Mouse (Mus musculus): ENCODE measurements around the gene Calhm2. TPM values are rescaled to one million over a fixed set of nuclear protein-coding genes. Genes with fewer than 3 reads are reported as not detected.

Gene Calhm2
- 2.0 TPM for polyA plus RNA-seq (2015; fragmentation: Illumina TruSeq; extraction: RNeasy Lipid Tissue Mini Kit (QIAGEN cat#74804); ENCODE audit: insufficient read depth, low read depth, low replicate concordance)

DNA sequence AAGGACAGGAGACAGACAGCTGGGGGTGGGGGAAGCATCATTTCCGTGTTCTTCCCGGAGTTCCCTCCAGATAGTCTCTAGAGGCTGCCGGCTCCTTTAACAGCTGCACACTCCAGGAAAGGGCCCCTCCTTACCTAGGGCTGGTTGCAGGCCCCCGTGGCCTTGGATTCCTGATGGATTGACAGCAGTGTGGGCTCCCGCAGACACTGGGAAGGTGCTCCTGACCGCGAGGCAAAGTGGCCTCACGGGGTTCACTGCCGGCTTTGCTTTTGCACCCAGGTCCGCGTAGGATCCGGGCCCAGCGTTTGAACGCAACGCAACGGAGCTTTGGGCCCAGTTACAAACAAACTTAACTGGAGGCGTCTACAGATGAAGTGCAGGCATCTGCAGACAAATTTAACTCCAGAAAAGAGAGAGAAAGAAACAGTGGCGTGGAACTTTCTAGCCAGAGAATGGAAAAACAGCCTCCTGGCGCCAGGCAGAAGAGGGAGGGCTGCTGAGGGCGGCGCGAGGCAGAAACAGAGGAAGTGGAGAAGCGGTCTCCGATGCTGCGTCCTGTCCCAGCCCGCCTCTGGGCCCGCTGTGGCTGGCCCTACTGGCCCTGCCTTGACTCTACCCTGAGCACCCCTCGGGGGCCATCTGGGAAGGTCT, at the start of gene Calhm2:
Gene Calhm2 (minus strand): TSS at position 524 of the 651 bp plus-strand sequence.

DNA sequence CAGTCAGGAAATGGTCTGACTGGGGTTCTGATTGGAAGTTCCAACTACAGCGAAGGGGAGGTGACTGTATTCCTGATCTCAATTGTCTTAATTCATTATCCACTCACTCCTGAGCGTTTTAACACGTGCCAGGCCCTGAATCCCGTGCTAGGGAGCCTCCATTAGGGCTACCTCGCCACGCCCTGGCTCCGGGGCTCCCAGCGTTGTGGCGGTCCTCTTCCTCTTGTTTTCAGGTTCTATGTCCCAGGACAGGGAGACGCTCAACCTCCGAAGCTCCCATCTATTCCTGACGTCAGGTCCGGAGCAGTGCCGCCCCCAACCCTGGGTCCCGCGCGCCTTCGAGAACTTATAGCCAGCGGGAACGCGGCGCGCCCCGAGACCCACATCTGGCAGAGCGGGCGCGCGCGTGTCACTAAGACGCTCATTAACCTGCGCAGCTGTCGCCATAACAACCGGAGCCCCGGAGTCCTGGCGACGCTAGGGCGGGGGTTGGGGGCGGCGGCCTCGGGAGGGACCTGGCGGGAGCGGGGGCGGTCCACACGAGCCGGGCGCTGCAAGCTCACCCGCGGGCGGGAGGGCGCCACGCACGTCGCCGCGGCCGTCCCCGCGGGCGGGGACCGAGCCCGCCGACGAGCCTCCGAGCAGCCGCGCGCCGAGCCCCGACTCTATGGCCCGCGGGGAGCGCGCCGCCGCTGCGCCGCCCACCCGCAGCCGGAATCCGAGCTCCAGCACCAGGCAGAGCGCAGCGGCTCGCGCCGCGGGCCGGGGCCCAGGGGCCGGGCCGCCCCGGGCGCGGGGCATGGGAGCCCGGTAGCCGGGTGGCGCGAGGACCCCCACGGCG, 40.6 kb upstream of the Calhm2 start, which contains the start of gene Neurl1a:
Gene Neurl1a (plus strand): TSS at position 390 of the 841 bp plus-strand sequence.

DNA sequence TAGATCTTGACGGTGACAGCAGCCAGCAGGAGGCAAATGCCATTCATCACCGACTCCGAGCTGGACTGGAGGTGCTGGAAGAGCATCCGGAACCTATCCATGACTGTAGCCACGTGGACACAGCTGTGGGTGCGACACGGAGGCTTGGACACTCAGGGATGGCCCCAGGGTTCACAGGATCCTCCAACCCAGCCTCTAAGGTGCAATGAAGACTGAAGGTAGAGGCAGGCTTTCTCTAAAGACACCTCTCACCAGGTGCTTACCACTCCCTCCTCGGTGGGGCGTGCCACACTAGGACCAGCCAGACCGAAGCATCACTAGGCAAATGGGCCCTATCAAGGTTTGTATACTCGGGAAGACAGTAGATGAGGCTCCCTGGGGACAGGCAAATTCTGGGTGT, 19.6 kb upstream of the Calhm2 start, which contains the start of gene Calhm3:
Gene Calhm3 (minus strand): TSS at position 101 of the 400 bp plus-strand sequence.

DNA sequence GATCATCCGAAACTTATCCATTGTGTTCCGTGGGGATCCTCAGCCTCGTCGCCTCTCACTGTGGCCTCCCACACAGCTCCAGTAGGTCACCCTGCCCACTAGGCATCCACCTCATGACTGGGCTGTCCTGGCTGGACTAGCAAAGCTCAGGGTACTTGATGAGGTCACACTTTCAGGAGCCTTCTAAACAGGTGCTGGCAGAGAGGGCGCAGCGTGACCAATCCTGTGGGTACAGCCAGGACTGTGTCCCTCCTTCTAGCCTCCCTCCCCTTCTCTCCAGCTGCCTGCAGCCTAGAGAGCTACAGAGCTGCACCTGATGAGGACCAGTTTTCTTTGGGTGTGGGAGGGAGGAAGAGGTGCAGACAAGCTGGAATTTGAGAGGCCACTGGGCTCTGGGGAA, 6.1 kb upstream of the Calhm2 start, which contains the start of gene Calhm1:
Gene Calhm1 (minus strand): TSS at position 101 of the 400 bp plus-strand sequence.

DNA sequence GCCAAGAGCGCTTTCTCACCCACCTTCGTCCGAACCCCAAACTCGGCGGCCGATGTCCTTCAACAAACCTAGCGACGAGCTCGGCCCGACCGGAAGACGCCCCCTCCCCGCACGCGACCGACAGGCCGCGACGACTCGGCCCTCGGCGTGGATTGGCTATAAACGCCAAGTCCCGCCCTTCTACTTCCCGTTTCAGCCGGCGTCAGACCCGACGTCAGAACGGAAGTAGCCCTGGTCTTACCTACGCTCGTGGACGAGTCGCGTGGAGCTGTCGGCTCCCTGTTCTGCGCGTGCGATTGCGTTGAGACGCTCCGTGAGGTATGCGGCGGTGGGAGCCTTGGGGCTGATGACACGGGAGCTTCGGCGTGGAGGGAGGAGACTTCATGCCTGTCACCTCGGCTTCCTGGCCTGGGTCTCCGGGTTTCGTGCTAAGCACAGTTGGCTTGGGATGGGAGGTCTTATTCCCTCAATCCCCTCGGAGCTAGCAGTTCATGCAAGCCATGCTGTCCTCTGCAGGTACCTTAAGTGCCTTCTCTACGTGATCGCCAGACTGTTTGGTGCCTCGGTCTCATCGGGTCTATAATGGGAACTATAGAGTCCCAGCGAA, 47.4 kb downstream of the Calhm2 start, which contains the start of the genes Usmg5 and Pdcd11:
Gene Usmg5 (minus strand): TSS at position 98 of the 607 bp plus-strand sequence.
Gene Pdcd11 (plus strand): TSS at position 219 of the 607 bp plus-strand sequence.

DNA sequence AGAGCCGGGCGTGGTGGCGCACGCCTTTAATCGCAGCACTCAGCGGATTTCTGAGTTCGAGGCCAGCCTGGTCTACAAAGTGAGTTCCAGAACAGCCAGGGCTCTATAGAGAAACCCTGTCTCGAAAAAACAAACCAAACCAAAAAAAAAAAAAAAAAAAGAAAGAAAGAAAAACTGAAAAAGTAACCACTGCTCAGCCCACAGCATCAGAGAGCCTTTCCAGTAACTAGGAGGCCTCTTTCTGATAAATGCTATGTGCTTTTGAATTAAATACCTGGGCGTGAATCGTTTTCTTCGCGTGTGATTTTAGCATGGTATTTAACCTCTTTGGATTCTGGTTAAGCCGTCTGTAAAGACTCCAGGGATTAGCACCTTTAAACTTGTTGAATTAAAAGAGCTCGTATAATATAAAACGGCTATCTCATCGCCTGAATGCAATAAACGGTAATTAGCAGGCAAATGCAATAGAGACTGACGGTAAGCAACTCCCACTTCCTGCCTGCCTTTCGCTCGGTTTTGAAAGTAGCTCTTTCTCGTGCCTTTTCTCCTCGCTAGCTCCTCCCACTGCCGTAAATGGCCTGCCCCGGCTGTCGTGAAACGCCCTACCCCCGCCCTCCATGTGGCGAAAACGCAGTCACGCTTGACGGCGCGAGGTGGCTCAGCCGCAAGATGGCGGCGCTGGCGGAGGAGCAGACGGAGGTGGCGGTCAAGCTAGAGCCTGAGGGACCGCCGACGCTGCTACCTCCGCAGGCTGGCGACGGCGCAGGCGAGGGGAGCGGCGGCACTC, 70.8 kb downstream of the Calhm2 start, which contains the start of gene Taf5:
Gene Taf5 (plus strand): TSS at position 651 of the 787 bp plus-strand sequence.

Other genes with a start within 250 kb of the Calhm2 start
- 0.81 TPM for gene Ina, start 123.6 kb downstream of the Calhm2 start, polyA plus RNA-seq (2015; fragmentation: Illumina TruSeq; extraction: RNeasy Lipid Tissue Mini Kit (QIAGEN cat#74804); ENCODE audit: insufficient read depth, low read depth, low replicate concordance)
- gene Nt5c2, start 123.1 kb downstream of the Calhm2 start, polyA plus RNA-seq (2015; fragmentation: Illumina TruSeq; extraction: RNeasy Lipid Tissue Mini Kit (QIAGEN cat#74804); ENCODE audit: insufficient read depth, low read depth, low replicate concordance) = 4.4 TPM
- 3.1 TPM for gene Pcgf6, start 87.4 kb downstream of the Calhm2 start, polyA plus RNA-seq (2015; fragmentation: Illumina TruSeq; extraction: RNeasy Lipid Tissue Mini Kit (QIAGEN cat#74804); ENCODE audit: insufficient read depth, low read depth, low replicate concordance)
- 1.1 TPM for gene Taf5, start 70.5 kb downstream of the Calhm2 start, polyA plus RNA-seq (2015; fragmentation: Illumina TruSeq; extraction: RNeasy Lipid Tissue Mini Kit (QIAGEN cat#74804); ENCODE audit: insufficient read depth, low read depth, low replicate concordance)
- gene Usmg5, start 47.6 kb downstream of the Calhm2 start, polyA plus RNA-seq (2015; fragmentation: Illumina TruSeq; extraction: RNeasy Lipid Tissue Mini Kit (QIAGEN cat#74804); ENCODE audit: insufficient read depth, low read depth, low replicate concordance) = 108 TPM
- 4.7 TPM for gene Pdcd11, start 47.5 kb downstream of the Calhm2 start, polyA plus RNA-seq (2015; fragmentation: Illumina TruSeq; extraction: RNeasy Lipid Tissue Mini Kit (QIAGEN cat#74804); ENCODE audit: insufficient read depth, low read depth, low replicate concordance)
- not detected for gene Calhm1, start 6.0 kb upstream of the Calhm2 start, polyA plus RNA-seq (2015; fragmentation: Illumina TruSeq; extraction: RNeasy Lipid Tissue Mini Kit (QIAGEN cat#74804); ENCODE audit: insufficient read depth, low read depth, low replicate concordance)
- not detected for gene Calhm3, start 19.5 kb upstream of the Calhm2 start, polyA plus RNA-seq (2015; fragmentation: Illumina TruSeq; extraction: RNeasy Lipid Tissue Mini Kit (QIAGEN cat#74804); ENCODE audit: insufficient read depth, low read depth, low replicate concordance)
- 1.7 TPM for gene Neurl1a, start 40.5 kb upstream of the Calhm2 start, polyA plus RNA-seq (2015; fragmentation: Illumina TruSeq; extraction: RNeasy Lipid Tissue Mini Kit (QIAGEN cat#74804); ENCODE audit: insufficient read depth, low read depth, low replicate concordance)

Measured in pancreas, adult 10 weeks (tissue).